Mouse (Mus musculus): ENCODE data around the gene Pitpna.

GRCm38 (mm10) chr11:75549658-75550111 lies 38.2 kb upstream of the Pitpna start:
- TF ChIP-seq POLR2A (IDR thresholded peaks at IDR 0.05; ENCODE audit: extremely low read depth, insufficient read depth, low read length), result no peak
- no peak for TF ChIP-seq CTCF (IDR thresholded peaks at IDR 0.05; ENCODE audit: extremely low read depth, insufficient read depth, low read length)

Measured in cortical plate, adult 2 months (tissue).